Mouse (Mus musculus): ENCODE measurements at regions not wholly inside any gene's neighbourhood (a gene's known extent, or its start where the extent isn't known, plus 50 kb on each side); places are given as distances from the start of the nearest gene placed in this dataset.
"Not testable (repeated sequence)": the region's sequence is repeated elsewhere in the genome, so short reads cannot be mapped to it uniquely, and the experiment has no call there.

GRCm38 (mm10) chr3:44991467-44991992 lies 386.7 kb upstream of the Pcdh10 start:
- H3K9me3 ChIP-seq; H3K4me2 ChIP-seq (replicated peaks); H3K27me3 ChIP-seq (replicated peaks); H3K27ac ChIP-seq; H3K4me3 ChIP-seq (replicated peaks); H3K9ac ChIP-seq; H3K4me1 ChIP-seq (replicated peaks); H3K36me3 ChIP-seq: not testable (repeated sequence)
- peak; percentile 67 for ATAC-seq
- WGBS = 85% methylated on average over 4 of the region's 4 CpGs
